Mouse (Mus musculus) olfactory bulb, adult 2 months (tissue): ENCODE data around the gene Ifit1bl2.
"Not testable (repeated sequence)": the region's sequence is repeated elsewhere in the genome, so short reads cannot be mapped to it uniquely, and the experiment has no call there.

ENCODE experiments used
- CTCF ChIP-seq: fragments of 200-500 bp; IDR thresholded peaks from 2 replicates; pipeline ENCODE4 v1.5.1; 2012; ENCODE audit warnings: low read depth, mild to moderate bottlenecking, low read length, moderate library complexity; ENCODE audit not compliant: insufficient read depth
- POLR2A ChIP-seq: fragments of 200-500 bp; IDR thresholded peaks from 2 replicates; pipeline ENCODE4 v1.6.1; 2012; ENCODE audit warnings: mild to moderate bottlenecking, low read depth, low read length, moderate library complexity; ENCODE audit not compliant: insufficient read depth

- not testable (repeated sequence) for TF ChIP-seq POLR2A, CTCF
Observed at GRCm38 (mm10) chr19:34610118-34610517, 30.4 kb downstream of the Ifit1bl2 start.
